Mouse (Mus musculus) fat pad, adult 2 months (tissue): ENCODE results near the gene Hils1.
"Not testable (repeated sequence)": the region's sequence is repeated elsewhere in the genome, so short reads cannot be mapped to it uniquely, and the experiment has no call there.

Experiments used
- DNase-seq: peaks from one replicate; pipeline ENCODE4 v3.0.0-alpha.2; 2011; ENCODE audit warnings: low read depth, low spot score; ENCODE audit errors: extremely low read depth

Hils1 gene

DNA sequence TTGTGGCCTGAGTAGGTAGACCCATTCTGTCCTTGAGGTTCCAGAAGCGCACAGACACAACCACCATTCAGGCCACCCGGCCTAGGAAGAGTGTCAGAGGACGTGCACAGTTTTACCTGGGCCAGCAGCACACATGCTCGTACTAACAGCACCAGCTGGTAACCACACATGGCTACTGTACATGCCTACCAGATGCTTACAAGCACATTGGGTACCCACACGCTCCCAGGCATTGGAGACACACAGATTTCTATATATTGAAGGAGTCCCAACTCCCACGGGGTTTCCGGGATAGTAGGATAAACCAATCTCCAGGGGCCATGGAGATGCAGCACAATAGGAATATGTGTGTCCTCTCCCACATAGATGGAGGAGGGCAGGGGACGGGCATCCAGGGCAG, 35.3 kb downstream of the Hils1 start:
- no peak for DNase-seq

DNA sequence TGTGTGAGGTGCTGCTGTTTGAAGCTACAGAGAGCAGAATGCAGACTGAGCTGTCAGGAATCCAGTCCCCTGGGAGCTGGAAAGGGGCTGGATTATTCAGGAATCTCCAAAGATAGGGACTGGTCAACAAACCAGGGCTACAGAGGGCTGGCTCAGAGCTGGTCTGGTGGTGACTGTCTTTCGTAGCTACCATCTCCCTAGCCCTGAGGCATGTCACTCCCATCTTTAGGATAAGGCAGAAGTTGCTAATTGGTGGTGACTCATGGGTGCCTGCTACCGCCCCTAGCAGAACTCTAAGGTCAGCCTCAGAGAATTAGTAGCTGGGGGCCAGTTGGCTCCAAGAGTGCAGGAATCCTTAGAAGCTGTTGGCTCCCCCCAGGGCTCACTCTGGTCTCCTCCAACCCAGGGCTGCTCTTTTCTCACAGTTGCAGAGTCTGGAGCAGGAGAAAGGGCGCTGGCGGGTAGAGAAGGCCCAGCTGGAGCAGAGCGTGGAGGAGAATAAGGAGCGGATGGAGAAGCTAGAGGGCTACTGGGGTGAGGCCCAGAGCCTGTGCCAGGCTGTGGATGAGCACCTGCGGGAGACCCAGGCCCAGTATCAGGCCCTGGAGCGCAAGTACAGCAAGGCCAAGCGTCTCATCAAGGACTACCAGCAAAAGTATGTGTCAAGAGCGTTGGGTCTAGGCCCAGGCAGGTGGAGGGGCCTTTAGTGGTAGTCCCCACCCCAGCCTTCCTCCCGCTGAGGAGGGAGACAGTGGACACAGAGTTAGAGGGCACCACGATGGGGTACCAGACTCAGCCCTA, 36.9 kb downstream of the Hils1 start:
- no peak for DNase-seq

DNA sequence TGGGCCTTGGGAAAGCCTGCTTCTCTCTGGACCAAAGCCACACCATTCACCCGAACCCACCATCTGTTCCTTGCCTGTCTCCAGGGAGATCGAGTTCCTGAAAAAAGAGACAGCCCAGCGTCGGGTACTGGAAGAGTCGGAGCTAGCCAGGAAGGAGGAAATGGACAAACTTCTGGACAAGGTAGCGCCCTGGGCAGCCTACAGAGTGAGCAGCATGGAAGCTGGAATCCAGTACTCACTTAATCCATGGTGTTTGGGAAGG, 37.5 kb downstream of the Hils1 start:
- no peak for DNase-seq

DNA sequence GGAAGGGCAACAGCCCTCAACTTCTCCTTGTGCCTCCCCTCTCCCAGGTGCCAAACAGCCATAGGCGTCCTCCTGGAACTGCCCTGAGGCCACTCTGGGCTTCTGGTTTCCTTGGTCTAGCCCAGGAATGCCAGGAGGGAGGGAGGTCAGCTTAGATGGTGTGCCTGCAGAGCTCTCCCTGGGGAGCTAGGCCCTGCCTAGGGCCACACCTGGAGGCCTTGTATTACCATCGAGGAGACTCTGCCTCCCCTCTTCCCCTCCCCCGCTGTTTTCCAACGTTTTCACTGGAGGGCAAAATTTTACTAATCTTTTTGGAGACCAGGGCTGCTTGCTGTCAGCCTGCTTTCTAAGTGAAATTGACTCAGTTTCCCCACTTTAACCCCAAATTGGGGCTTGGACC, 38.6 kb downstream of the Hils1 start:
- DNase-seq = no peak

DNA sequence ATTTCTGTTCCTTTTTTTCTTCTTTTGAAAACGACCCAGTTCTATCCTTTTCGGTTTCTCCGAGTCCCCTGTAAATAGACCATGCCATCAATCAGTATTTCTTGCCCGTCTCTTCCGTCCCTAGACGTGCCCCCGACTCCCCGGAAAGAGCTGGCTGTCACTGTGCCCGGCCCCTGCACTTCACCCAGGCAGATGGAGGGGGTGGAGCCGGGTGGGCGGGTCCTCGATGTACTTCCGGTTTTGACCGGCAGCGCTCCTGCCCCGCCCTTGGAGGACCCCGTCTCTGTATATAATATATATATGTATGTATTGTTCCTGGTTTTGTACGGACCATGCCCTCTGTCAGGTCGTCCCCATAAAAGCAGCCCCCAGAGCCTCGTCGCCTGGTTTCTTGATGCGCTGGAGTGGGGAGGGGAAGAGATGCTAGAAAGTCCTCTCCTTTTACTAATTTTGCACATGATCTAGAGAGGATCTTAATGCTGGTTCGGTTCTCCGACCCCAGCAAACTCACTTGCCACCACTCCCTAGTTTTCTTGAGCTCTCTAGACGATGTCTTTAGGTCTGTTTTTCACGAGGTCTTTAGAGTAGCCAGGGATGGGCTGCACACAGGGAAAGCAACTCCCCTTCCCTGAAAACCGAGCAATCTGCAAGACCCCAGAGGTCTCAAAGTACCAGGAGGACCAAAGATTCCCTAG, 39.3 kb downstream of the Hils1 start:
- no peak for DNase-seq

DNA sequence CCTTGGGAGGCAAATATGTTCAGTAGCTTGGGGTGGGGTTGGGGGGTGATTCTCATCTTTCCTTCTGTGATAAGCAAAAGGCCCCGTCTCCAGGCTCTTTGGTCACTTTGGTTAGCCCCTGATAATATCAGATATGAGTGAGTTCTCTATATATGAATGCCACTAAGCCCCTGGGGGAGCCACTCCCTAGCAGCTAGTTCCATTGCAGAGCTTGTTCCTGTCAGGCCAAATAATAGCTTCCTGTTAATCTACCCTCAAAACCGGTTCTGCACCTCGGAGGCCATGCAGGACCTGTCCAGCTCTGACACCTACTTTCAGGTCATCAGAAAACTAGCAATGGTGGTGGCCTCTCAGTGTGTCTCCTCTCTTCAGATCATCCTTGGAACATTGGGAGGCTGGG, 40.0 kb downstream of the Hils1 start:
- no peak for DNase-seq

DNA sequence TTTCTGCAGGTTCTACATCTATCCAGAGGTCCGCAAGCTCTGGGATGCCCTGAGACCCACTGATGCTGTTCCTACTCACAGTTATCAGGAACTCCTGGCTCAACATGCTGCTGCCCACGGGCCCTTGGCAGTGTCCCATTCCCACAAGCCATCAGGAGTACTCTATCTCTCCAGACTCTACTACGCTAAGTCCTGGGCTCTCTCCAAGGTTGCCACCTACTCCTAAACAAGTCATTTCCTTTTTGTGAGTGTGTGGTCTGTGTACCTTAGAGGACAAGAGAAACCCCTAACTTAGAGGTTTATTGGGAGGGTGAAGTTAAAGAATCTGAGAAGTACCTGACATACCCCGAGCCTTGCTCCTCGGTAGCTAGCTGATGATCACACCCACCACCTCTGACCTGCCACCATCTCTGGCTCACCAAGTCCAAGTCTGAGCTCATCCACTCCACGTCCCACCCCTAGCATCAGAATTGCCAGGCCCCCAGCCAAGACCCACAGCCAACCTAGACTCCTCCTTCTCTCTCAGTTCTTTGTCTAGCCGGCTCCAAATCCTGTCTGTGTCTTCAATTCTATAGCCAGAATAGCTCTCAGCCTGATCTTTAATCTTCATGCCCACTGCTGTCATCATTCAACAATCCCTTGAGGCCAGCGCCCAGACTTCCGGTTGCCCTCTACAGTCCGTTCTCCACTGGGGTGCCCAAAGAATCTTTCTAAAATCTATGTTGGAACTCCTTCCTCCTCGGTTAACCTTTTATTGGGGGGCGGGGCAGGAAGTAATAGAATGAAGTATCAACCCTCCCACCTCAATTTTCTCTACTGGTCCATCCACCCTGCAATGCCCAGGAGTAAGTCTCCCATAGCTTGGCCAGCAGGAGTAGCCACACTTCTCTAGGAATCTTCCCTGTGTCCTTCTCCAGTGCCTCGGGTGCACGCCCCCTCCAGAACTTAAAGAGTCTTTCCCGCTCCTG, 41.6 kb downstream of the Hils1 start:
- no peak for DNase-seq

DNA sequence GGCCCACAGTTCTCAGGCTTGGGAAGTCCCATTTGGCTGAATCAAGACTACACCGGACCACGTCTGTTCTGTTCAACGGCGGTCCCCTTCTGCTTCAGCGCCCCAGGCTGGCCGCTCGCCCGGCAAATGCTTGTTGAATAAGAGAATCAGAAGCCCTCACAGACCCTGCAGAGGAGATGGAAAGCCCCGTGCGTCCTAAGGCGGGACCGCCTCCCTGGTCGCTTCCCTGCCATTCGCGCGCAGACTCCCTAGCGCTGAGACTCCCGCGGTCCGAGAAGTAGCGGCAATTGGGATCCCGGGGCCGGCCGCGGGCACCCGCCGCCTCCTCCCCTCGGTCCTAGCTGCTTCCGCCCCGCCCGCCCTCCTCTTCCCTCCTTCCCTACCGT, 42.2 kb downstream of the Hils1 start, which contains the start of gene Samd14:
Gene Samd14, plus strand, starts transcription at position 251 of the 386 bp plus-strand sequence.
- no peak for DNase-seq

DNA sequence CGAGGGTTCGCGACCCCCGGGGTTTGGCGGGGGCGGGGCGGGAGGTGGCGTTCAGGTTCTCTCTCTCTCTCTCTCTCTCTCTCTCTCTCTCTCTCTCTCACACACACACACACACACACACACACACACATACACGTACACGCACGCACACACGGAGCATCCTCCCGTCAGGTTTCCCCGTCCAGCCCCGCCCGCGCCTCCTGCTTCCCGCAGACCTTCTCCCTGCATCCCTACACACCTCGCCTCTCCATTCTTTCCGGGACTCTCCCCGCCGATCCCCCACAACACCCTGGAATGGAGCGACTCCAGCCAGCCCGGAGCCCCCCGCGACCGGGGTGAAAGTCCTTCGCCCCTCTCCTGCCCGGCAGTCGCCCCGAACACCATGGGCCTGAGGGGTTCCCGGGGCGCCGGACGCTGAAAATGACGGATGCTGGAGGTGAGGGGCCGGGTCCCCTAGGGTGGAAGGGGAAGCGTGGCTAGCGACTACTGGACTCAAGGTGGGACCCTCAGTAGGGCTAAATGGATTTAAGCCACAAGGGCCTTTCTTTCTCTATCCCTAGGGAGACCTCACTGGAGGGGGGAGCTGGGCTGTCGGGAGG, 42.8 kb downstream of the Hils1 start:
- no peak for DNase-seq

DNA sequence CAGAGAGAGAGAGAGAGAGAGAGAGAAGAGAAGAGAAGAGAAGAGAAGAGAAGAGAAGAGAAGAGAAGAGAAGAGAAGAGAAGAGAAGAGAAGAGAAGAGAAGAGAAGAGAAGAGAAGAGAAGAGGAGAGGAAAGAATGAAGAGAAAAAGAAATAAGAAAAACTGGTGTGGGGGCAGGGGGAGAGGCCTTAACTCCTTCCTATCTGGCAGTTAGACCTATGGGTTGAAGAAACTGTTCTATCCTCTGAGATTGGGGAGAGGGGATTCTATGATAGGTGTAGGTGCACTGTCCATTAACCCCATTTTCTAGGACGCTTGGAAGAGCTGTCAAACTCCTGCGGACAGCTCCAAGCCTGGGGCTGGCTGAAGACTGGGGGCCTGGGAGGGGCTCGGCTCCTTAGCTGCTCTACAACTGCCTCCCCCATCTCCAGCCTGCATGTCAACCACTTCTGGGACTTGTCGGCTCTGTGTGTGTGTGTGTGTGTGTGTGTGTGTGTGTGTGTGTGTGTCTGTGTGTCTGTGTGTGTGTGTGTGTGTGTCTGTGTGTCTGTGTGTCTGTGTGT, 43.5 kb downstream of the Hils1 start:
- not testable (repeated sequence) for DNase-seq

DNA sequence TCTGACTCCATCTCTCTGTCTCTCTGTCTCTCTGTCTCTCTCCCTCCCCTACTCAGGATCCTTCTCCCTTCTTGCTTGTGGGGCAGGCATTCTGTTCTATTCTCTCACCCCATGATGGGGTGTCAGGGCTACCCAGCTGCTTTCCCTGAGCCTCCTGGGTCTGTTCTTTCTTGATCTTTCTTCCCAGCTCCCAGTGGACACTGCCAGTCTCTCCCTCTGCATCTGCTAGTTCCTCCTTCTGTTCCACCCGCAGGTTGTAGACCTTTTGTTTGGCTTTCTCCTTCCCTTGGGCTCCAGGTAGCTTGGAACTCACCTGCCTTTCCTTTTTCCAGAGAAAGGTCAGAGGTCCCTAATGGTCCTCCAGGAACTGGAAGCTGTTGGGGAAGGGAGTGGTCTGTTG, 44.0 kb downstream of the Hils1 start:
- DNase-seq = no peak

DNA sequence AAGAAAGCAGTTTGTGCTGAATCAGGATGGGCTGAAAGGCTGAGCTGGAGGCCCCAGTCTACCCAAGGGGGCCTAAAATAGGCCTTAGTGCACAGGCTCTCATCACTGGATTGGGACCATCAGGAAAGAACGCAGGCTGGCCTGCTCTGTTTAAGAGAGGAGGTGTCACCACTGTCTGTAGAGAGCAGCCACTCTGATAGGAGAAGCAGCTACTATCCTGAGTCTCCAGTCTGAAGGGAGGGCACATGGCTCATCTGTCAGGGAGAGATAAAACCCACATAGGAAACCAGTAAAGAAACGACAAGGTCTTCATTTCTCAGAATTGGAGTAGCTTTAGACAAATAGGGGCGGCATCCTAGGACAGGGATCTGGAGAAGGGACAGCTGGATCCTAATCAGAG, 44.7 kb downstream of the Hils1 start:
- no peak for DNase-seq

DNA sequence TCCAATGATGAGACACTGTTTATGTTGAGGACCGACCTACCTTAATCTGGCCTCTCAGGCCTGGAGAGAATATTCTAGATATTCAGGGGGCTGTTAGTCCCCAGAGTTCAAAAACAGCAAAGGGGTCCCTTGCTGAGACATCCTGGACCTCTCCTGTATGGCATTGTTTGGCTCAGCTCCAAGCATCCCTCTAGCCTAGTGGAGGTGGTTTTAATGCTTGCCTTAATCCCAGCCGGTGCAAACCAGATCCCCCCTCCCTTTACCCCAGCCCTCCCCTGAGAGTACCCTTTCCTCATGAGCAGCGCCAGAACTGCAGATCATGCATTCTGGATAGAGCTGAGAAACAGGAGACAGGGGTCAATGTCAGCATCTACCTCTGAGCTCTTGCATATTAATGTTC, 45.1 kb downstream of the Hils1 start:
- DNase-seq = no peak

DNA sequence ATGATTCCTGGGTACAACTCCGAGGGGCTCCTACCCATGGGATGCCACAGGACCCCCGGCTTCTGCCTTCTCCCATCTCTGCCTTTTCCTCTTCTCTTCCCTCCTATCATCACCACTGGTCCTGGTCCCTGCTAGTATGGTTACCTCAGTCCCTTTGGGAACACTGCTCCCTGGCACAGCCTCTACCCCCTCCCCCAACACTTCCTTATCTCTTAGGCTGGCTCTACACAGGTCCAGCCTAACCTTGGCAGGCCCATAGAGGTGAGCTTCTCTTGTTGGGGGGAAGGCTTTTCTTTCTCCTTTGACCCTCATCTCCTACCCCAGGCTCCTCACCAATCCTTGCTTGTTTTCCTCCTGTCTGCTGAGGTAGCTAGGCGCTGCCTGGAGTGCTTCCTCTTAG, 48.1 kb downstream of the Hils1 start:
- DNase-seq = no peak
